Mouse (Mus musculus) heart, embryonic 11.5 days (tissue): ENCODE measurements around the gene Commd1. TPM values are rescaled to one million over a fixed set of nuclear protein-coding genes. Genes with fewer than 3 reads are reported as not detected.

ENCODE experiments used
- ATAC-seq: fragments of 200-750 bp; cut with Nextera tagmentation; replicated peaks from 2 replicates; pipeline ENCODE4 v1.8.0; 2017; ENCODE audit warnings: moderate library complexity; ENCODE audit not compliant: insufficient number of reproducible peaks, low FRiP score, low TSS enrichment
- H3K27ac ChIP-seq: fragments of 300-500 bp; sonication (generic); 2 replicates; pipeline ENCODE4 v1.5.1; 2014; ENCODE audit warnings: mild to moderate bottlenecking, low read depth, low read length
- H3K27me3 ChIP-seq: fragments of 300-500 bp; sonication (generic); 2 replicates; pipeline ENCODE4 v1.6.1; 2014; ENCODE audit warnings: mild to moderate bottlenecking, low read length, mixed read lengths; ENCODE audit not compliant: control insufficient read depth, insufficient read depth
- H3K36me3 ChIP-seq: fragments of 300-500 bp; sonication (generic); 2 replicates; pipeline ENCODE4 v1.6.1; 2014; ENCODE audit warnings: mild to moderate bottlenecking, low read length, moderate library complexity, mixed read lengths; ENCODE audit not compliant: control insufficient read depth, insufficient read depth
- H3K4me1 ChIP-seq: fragments of 300-500 bp; sonication (generic); 2 replicates; pipeline ENCODE4 v1.6.1; 2014; ENCODE audit warnings: low read length; ENCODE audit not compliant: control insufficient read depth, insufficient read depth
- H3K4me2 ChIP-seq: fragments of 300-500 bp; sonication (generic); 2 replicates; pipeline ENCODE4 v1.6.1; 2014; ENCODE audit warnings: mild to moderate bottlenecking, moderate library complexity
- H3K4me3 ChIP-seq: fragments of 300-500 bp; sonication (generic); 2 replicates; pipeline ENCODE4 v1.5.1; 2014; ENCODE audit warnings: low read depth, low read length
- H3K9ac ChIP-seq: fragments of 300-500 bp; sonication (generic); 2 replicates; pipeline ENCODE4 v1.6.1; 2014; ENCODE audit warnings: mild to moderate bottlenecking, low read depth, low read length, moderate library complexity
- H3K9me3 ChIP-seq: fragments of 300-500 bp; sonication (generic); replicated peaks from 2 replicates; pipeline ENCODE4 v1.6.1; 2016; ENCODE audit warnings: low read length; ENCODE audit not compliant: control insufficient read depth
- WGBS: fragments of 180-500 bp; shearing (Covaris S2); extraction: QIAGEN DNeasy Blood & Tissue Kit; methylation state at CpG from one replicate; pipeline ENCODE4 v1.1.7; 2014; ENCODE audit not compliant: insufficient replicate concordance; 5-methylcytosine and 5-hydroxymethylcytosine counted together
- polyA plus RNA-seq: library from polyadenylated mRNA; unstranded; fragments of >200 nt; fragmentation: Nextera tagmentation; extraction: Ambion mirVana; gene quantifications from 2 replicates; pipeline ENCODE4 v1.2.1, GENCODE M21; 2014

Commd1 gene
- polyA plus RNA-seq, 1 experiment from 2014 or later: 355 TPM

GRCm38 (mm10) chr11:22956346-22956745, 25.8 kb downstream of the Commd1 start:
- no peak for ATAC-seq
- H3K4me3 ChIP-seq: no peak overlapping the region
- WGBS: 86% methylated on average over 6 of the region's 6 CpGs
- H3K9ac ChIP-seq: no peak overlapping the region
- H3K9me3 ChIP-seq: no peaks in the 10 kb centered on the region
- H3K27ac ChIP-seq: no peak overlapping the region
- H3K36me3 ChIP-seq: no peaks in the 10 kb centered on the region
- no peak overlapping the region for H3K4me2 ChIP-seq
- no peaks in the 10 kb centered on the region for H3K27me3 ChIP-seq
- no peaks in the 10 kb centered on the region for H3K4me1 ChIP-seq

DNA sequence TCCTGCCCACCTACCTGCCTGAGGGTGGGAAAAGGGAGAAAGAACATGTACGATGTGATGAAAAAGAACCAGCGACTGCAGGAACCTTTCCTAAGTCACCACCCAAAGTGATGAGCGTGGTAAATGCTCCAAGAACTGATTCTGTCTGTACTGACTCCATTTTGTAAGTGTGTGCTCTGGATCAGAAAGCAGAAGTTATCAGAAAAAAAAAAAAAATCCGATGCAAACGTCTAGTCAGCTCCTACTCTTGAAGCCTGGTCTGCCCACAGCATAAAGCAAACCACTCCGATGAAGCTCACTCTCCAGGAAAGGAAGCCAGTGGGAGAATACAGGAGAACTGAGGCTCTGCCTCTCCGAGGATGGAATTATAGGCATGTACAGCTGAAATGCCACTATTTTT, 29.5 kb downstream of the Commd1 start:
- no peaks in the 10 kb centered on the region for H3K27me3 ChIP-seq
- no peak overlapping the region for H3K9ac ChIP-seq
- H3K4me2 ChIP-seq: no peak overlapping the region
- no peak overlapping the region for H3K4me3 ChIP-seq
- WGBS: 83% methylated on average over 7 of the region's 7 CpGs
- no peaks in the 10 kb centered on the region for H3K4me1 ChIP-seq
- no peaks in the 10 kb centered on the region for H3K36me3 ChIP-seq
- ATAC-seq: no peak
- H3K9me3 ChIP-seq: no peaks in the 10 kb centered on the region
- no peak overlapping the region for H3K27ac ChIP-seq

GRCm38 (mm10) chr11:22950131-22950530, 32.1 kb downstream of the Commd1 start:
- Histone ChIP-seq H3K27ac (no peak overlapping the region), H3K4me1 (no peaks in the 10 kb centered on the region), H3K4me3 (no peak overlapping the region), H3K36me3 (no peaks in the 10 kb centered on the region), H3K9me3 (no peaks in the 10 kb centered on the region), H3K4me2 (no peak overlapping the region), H3K27me3 (no peaks in the 10 kb centered on the region), H3K9ac (no peak overlapping the region)
- WGBS: 86% methylated on average over 6 of the region's 6 CpGs
- ATAC-seq: no peak

DNA sequence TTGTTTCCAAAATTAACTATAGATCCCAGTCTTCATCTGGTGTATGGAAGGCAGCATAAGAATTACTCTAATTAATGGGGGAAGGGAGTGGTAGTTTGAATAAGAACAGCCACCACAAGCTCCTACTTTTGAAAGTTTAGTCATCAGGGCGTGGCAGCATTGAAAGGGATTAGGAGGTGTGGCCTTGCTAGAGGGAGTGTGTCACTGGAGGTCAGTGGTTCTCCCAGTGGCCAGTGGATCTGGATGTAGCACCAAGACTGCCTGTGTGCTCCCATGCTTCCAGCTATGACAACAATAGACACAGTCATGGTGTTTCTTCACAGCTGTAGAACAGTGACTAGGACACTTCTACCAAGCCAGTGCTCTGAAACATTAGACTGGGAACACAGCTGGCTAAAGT, 33.1 kb downstream of the Commd1 start:
- no peaks in the 10 kb centered on the region for H3K9me3 ChIP-seq
- no peaks in the 10 kb centered on the region for H3K4me1 ChIP-seq
- H3K4me3 ChIP-seq: no peak overlapping the region
- ATAC-seq: no peak
- H3K27ac ChIP-seq: no peak overlapping the region
- no peak overlapping the region for H3K4me2 ChIP-seq
- no peak overlapping the region for H3K9ac ChIP-seq
- WGBS: 89% methylated on average over 1 of the region's 1 CpGs
- no peaks in the 10 kb centered on the region for H3K36me3 ChIP-seq
- no peaks in the 10 kb centered on the region for H3K27me3 ChIP-seq

DNA sequence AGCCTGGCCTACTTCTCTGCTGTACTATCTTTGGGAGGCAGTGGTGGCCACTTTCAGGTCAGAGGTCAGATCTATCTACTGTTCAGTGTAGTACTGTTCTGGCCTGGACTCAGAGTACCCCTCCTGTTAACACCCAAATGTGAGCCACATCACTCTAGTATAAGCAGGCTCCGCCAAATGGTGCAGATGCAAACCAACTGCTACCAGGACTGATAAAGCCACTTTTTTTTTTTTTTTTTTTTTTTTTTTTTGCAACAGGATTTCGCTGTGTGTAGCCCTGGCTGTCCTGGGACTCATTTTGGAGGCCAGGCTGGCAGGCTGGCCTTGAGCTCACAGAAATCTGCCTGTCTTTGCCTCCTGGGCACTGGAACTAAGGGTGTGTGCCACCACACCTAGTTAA, 43.2 kb downstream of the Commd1 start:
- no peak overlapping the region for H3K4me3 ChIP-seq
- no peak overlapping the region for H3K27ac ChIP-seq
- ATAC-seq: 0 out of 2 replicates have a peak, but pooled peaks have one; percentile 42
- H3K4me1 ChIP-seq: peaks cover 3% of the 10 kb centered on the region; the same call in 1 of the 2 replicates
- H3K9me3 ChIP-seq: no peaks in the 10 kb centered on the region
- H3K27me3 ChIP-seq: no peaks in the 10 kb centered on the region
- H3K4me2 ChIP-seq: no peak overlapping the region
- 57% methylated on average over 2 of the region's 2 CpGs for WGBS
- no peak overlapping the region for H3K9ac ChIP-seq
- H3K36me3 ChIP-seq: no peaks in the 10 kb centered on the region

DNA sequence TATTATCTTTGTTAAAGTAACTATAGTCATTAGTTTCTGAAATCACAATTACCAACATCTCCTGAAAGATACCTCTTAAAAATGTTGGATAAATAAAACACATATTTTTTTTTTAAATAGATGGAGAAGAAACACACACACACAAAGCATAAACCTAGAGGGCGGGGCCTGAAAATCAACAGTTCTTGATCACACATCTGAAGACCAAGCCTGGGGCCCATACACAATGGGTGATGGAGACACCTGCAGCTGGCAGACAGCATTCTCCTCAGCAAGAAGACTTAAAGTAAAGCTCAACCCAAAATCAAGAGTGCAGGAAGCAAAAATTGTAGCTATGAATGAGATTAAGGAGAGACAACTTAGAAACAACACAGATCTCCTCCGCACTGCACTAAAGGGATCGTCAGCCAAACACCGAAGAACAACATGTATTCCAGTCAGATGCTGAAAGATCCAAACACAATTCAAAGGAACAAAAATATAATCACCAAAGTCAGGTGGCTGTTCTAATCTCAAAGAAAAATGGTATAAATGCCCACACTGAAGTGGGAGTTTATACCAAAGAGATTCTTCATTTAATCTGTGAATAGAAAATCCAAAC, 44.4 kb downstream of the Commd1 start:
- no peak overlapping the region for H3K27ac ChIP-seq
- peaks cover 3% of the 10 kb centered on the region; the same call in 1 of the 2 replicates for H3K4me1 ChIP-seq
- H3K4me3 ChIP-seq: no peak overlapping the region
- no peaks in the 10 kb centered on the region for H3K36me3 ChIP-seq
- 86% methylated on average over 4 of the region's 4 CpGs for WGBS
- H3K9me3 ChIP-seq: no peaks in the 10 kb centered on the region
- H3K4me2 ChIP-seq: no peak overlapping the region
- no peak overlapping the region for H3K9ac ChIP-seq
- H3K27me3 ChIP-seq: no peaks in the 10 kb centered on the region
- ATAC-seq: no peak

DNA sequence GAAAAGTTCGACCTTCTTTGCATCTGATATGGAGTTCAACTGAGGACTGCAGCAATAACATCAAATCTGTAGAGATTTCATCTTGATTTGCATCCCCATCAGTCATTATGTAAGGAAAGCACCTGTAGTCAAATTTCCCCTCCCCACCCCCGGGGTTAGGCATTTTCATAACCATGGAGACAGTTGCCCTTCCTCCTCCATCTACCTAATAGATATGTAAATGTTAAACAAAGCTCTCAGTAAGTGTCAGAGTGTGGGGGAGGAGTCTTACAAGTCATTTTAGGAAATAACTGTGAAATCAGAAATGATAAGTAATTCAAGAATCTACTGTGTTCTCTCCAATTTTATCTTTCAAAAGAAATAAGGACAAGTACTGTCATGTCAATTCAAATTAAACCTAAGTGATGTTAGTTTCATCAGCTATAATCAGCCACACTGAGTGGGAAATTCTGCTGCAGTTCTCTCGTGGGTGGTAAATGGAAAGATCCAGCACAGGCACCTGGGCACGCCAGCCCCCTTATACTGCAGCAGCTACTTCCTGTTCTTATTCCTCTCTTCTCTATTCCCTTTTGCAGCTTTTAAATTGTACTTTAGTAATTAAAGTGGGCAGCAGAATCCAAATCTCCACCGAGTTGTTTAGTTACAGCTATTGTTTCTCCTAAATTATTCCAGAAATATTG, 45.6 kb downstream of the Commd1 start:
- Histone ChIP-seq H3K9me3 (no peaks in the 10 kb centered on the region), H3K4me3 (no peak overlapping the region), H3K36me3 (no peaks in the 10 kb centered on the region), H3K27me3 (no peaks in the 10 kb centered on the region), H3K9ac (no peak overlapping the region), H3K4me1 (peaks cover 3% of the 10 kb centered on the region; the same call in 1 of the 2 replicates), H3K4me2 (no peak overlapping the region), H3K27ac (no peak overlapping the region)
- no peak for ATAC-seq
- 68% methylated on average over 5 of the region's 5 CpGs for WGBS

GRCm38 (mm10) chr11:22932167-22932566, 50.0 kb downstream of the Commd1 start:
- Histone ChIP-seq H3K36me3 (no peaks in the 10 kb centered on the region), H3K9me3 (no peaks in the 10 kb centered on the region), H3K27me3 (no peaks in the 10 kb centered on the region), H3K9ac (no peak overlapping the region), H3K4me1 (peaks cover 3% of the 10 kb centered on the region; the same call in 1 of the 2 replicates), H3K4me3 (no peak overlapping the region), H3K27ac (no peak overlapping the region), H3K4me2 (no peak overlapping the region)
- ATAC-seq: no peak
